Mouse (Mus musculus) testis, adult 2 months (tissue): ENCODE measurements around the gene Ado.

Experiments used
- CTCF ChIP-seq: fragments of 200-500 bp; IDR thresholded peaks from 2 replicates; pipeline ENCODE4 v1.5.1; 2012; ENCODE audit warnings: low read depth, mild to moderate bottlenecking, inconsistent platforms, low read length, moderate library complexity; ENCODE audit not compliant: control insufficient read depth, insufficient read depth, insufficient replicate concordance
- POLR2A ChIP-seq: fragments of 200-500 bp; IDR thresholded peaks from 2 replicates; pipeline ENCODE4 v1.6.1; 2012; ENCODE audit warnings: low read depth, mild to moderate bottlenecking, inconsistent platforms, low read length, moderate library complexity; ENCODE audit not compliant: control insufficient read depth

- TF ChIP-seq CTCF (no peak), POLR2A (no peak)
Measured at GRCm38 (mm10) chr10:67537151-67537994, 11.4 kb downstream of the Ado start.
